Mouse (Mus musculus): Measurements from ENCODE around the gene Csmd2.
"Not testable (repeated sequence)": the region's sequence is repeated elsewhere in the genome, so short reads cannot be mapped to it uniquely, and the experiment has no call there.

Csmd2 gene

DNA sequence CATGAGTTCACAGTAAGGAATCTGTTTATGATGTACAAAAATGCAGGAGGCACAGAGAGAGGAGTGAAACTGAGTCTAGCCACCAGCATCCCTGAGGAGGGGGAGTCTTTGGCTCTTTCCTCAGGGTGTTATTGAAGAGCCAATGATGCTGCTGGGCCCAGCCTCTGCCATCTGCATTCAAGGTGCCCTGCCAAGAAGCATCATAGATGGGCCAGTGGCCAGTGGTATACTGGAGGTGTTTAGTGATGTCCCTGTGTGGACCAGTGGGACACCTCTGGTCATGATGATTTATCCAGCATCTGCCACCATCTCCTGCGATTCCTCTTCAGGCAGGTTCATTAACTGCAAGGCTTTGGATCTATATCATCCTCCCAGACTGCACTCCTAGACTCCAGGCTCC, 61.1 kb downstream of the Csmd2 start:
- no peak for DNase-seq

- no peak for DNase-seq
Measured at GRCm38 (mm10) chr4:128052701-128053100, 65.0 kb downstream of the Csmd2 start.

DNA sequence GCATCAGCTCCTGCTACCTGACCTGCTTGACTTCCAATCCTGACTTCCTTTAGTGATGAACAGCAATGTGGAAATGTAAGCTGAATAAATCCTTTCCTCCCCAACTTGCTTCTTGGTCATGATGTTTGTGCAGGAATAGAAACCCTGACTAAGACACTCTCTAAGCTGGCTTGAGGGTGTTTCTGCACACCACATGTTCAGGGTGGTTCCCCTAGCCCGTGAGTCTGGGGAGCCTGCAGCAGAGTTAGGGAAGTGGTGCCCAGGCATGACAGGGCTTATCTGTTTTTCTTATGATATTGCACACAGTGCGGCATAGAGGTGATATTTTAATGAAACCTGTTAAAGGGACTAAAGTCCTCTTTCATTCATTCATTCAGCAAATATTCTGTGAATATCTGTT, 73.6 kb downstream of the Csmd2 start:
- DNase-seq = not testable (repeated sequence)

GRCm38 (mm10) chr4:128067189-128067588, 79.5 kb downstream of the Csmd2 start:
- no peak for DNase-seq

GRCm38 (mm10) chr4:128084466-128084865, 96.8 kb downstream of the Csmd2 start:
- DNase-seq = no peak

DNA sequence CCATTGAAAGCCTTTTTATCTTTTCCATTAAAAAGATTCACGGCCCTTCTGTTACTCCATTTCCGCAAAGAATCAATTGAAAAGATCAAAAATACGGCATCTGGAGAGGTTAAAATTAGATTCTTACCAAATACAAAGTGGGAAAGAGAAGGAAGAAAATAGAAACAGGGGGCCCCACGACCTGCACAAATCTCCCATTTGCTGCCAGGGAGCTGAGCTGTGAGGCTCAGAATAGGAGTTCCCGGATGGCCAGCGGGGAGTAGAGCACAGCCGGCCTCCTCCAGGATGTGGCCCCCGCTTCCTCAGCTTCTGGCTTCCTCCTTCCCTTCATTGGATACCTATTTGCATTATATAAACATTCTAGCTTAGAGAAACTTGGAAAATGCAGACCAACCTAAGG, 97.4 kb downstream of the Csmd2 start:
- DNase-seq = no peak

DNA sequence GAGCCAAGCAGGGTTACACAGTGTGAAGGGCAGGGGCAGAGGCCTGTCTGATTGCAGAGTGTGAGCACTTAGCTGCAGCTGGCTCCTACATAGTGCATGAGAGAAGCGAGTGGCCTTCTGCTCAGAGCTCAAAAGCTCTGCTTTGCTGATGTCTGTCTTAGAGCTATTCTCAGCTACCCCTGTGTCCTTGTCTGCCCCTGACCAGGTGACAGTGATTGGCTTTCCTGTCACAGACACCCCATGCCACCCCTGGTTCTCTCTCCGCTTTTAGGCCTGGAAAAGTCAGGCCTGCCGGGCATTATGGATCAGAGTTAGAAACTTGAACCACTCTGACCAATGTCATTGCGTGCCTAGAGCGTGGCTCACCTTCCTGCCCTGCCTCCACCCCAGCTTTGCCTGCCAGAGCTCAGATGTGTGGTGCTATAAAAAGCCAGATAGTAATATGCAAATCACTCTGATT, 99.5 kb downstream of the Csmd2 start:
- DNase-seq = no peak

DNA sequence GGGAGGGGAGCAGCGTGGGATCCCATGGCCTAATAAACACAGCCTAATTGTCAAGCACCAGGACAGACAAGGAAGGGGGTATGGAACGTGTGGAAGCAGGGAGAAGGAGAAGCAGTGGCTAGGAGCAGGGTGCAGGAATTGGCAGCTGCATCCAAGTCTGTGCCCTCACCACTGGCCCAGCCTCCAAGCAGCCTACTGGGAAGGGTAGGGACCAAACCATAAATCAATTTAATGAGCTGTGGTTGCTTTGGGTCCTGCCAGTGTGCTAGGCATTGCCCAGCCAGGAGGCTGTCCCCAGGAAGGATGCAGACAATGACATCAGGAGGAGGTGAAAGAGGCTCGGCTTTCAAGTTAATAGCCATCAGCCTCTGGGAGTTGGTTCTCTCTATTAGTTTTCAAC, 100.0 kb downstream of the Csmd2 start:
- DNase-seq = no peak

GRCm38 (mm10) chr4:128088264-128088663, 100.6 kb downstream of the Csmd2 start:
- DNase-seq = no peak

- DNase-seq = no peak
Measured at GRCm38 (mm10) chr4:128091938-128092337, 104.3 kb downstream of the Csmd2 start.

GRCm38 (mm10) chr4:128099515-128099914, 111.9 kb downstream of the Csmd2 start:
- DNase-seq = no peak

- no peak for DNase-seq
Measured at GRCm38 (mm10) chr4:128100541-128100940, 112.9 kb downstream of the Csmd2 start.

DNA sequence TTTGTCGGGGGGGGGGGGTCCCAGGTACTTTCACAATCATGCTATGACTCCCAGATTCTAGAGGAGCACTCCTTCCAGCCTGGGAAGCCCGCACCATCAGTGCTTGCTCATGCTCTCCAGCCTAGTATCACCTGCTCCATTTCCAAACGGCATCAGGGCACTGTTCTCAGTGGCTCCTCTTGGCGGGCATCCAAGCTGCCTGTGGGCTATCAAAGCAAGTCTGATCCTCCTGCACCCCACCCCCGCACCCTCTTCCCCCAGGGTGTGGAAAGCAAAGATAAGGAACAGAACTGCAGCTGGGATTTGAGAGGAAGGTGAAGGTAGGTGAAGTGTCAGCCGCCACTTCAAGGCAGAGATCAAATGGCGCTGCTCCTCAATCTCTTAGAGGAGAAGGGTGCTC, 128.7 kb downstream of the Csmd2 start:
- DNase-seq = no peak

DNA sequence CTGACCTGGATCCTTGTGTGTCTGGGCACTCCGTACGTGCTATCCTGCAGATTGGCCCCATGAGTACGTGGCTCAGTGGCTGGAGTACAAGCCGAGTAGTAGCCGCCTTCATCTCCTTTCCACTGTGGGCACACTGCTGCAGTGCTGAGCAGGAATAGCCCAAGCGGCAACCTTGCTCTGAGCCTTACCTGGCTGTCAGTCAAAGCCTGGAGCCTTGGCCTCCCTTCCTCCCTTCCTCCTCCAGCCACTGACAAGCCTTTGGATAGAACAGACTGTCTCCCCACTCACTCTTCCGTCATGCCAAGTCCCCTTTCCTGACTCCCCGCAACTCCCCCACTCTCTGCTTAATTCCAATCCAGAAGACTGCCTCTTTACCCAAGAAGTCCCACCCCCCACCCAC, 135.6 kb downstream of the Csmd2 start:
- no peak for DNase-seq

- DNase-seq = no peak
Measured at GRCm38 (mm10) chr4:128124738-128125137, 137.1 kb downstream of the Csmd2 start.

DNA sequence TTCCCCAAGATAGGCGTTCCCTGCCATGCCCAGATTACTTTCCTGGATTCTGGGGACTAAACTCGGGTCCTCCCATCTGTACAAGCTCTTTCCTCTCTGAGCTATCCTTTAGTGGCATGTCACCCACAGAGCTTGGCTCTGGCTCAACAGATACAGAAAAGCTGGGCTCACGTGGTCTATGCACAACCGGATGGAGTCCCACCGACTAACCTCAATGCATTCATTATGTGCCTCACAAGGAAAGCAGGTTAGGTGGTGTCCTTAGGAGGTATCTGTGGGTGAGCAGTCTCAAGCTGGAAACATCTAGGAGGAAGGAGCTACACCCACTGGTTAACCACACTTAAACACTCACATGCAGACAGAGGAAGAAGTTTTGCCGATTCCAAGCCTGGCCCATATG, 140.9 kb downstream of the Csmd2 start:
- no peak for DNase-seq

GRCm38 (mm10) chr4:128130611-128131142, 143.0 kb downstream of the Csmd2 start:
- no peak for DNase-seq

DNA sequence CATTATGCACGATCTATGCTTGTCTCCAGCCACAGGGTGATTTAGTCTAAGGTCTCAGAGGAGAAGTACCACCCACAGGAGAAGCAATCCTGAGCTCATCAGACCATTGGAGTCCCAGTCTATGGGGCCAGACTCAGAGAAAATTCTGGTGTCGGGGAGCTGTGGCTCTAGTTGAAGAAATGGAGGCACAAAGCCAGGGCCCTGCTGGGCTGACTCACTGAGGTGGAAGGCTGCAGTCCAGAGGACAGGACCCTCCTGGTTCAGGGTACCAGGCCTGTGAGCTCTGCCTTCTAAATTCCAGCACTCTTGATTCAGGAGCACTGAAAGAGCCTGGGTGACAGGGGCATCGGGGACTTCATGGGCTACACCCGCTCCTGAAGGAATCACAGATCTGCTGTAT, 144.0 kb downstream of the Csmd2 start:
- DNase-seq = no peak

- no peak for DNase-seq
Measured at GRCm38 (mm10) chr4:128132876-128133646, 145.4 kb downstream of the Csmd2 start.

GRCm38 (mm10) chr4:128134348-128134994, 146.8 kb downstream of the Csmd2 start:
- DNase-seq = no peak

DNA sequence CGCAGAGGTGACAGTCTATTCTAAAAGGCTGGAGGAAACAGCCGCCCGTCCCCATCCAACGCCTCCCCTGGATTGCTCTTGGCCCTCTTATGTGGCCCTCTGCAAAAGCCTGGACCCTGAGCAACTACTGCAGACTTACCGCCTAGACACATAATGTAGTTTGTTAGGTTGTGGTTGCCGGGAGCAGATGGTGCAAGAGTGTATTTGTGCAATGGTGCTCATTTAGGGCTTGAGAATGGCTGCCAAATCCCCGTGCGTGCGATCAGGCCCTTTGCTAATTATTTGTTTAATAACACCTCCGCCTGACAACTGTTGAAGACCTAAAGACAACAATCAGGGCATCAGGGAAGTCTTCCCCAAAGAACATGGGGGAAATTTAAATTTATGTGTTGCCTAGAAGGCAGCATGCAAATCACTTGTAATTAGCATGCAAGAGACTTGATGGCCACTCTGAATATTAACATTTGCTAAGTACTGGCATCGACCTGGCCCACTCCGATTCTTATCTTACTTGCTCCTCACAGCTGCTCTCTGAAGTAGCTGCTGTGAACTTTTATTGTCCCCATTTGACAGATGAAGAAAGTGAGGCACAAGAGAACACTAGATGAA, 147.5 kb downstream of the Csmd2 start:
- DNase-seq = no peak

GRCm38 (mm10) chr4:128139991-128140390, 152.3 kb downstream of the Csmd2 start:
- DNase-seq = no peak

GRCm38 (mm10) chr4:128141161-128142101, 153.8 kb downstream of the Csmd2 start:
- DNase-seq = no peak
